Mouse (Mus musculus): ENCODE measurements at regions not wholly inside any gene's neighbourhood (a gene's known extent, or its start where the extent isn't known, plus 50 kb on each side); places are given as distances from the start of the nearest gene placed in this dataset.

DNA sequence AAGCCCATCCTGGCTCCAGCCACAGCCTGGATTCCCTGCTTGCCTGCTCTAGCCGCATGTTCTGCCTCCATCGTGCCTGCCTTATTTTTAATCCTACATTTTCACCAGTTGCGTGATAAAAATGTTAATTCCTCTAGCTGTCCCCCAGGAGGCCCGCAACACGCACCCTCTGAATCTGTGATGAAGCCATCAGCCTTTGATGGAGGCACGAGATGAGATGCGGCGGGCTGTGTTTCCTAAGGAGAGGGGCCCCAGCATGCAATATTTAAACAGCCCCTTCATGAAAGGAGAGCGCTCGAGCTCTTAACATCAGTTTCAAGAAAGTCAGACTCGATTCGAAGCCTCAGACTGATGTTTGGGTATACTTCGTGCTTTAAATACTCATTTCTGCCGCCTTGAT, 76.3 kb downstream of the Nptx2 start:
- DNase-seq (ENCODE audit: low read depth) = no peak

DNA sequence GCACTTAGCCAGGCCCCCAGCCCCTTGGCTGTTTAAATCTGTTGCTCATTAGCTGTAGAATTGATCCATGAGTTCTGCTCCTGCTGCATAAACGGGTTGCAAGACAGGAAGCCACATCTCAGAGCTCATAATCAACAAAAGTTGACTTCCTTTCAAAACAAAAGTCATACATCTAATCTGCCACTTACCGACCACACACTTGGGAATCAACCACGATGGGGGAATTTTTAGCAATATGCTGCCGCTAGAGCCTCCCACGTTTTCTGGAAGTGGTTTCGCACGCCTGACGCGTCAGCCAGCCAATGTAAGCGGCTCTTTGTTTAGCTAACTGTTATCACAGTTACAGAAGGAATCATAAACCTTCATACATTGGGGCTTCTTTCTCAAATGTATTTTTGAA, 77.7 kb downstream of the Nptx2 start:
- DNase-seq (ENCODE audit: low read depth) = no peak

DNA sequence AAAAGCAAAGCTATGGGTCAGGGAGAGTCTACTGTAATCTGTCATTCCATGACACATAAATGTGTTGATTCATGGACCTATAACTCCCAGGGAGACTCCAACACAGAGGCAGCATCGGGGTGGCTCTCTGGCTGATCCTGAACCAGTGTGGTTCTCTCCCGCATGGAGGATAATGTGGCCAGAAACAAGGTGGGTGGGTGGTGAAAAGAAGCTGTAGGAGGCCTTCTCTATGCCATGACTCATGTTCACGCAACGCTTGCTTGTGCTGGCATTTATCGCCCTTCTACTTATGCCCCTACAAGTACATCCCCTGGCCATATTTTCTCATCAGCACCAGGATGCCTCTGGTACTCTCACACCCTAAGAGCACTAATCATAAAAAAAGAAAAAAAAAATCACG, 86.6 kb downstream of the Nptx2 start:
- no peak for DNase-seq (ENCODE audit: low read depth)

DNA sequence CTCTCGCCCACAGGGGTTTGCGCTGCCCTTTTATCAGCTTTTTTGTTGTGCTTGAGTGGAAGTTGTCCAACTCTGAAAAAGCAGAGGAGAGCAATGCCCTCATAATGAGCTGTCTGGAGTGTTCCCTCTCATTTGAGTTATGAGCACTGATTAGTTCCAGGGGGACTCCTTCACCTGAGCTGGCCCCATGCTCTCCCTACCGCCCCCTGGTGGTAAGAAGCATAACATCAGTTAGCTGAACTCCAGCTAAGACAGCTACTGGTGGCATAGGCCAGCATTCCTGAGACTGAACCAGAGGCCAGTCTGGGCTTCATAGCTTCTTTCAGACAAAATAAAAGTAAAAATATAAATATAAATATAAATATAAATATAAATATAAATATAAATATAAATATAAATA, 92.9 kb downstream of the Nptx2 start:
- peak; percentile 1 for DNase-seq (ENCODE audit: low read depth)

DNA sequence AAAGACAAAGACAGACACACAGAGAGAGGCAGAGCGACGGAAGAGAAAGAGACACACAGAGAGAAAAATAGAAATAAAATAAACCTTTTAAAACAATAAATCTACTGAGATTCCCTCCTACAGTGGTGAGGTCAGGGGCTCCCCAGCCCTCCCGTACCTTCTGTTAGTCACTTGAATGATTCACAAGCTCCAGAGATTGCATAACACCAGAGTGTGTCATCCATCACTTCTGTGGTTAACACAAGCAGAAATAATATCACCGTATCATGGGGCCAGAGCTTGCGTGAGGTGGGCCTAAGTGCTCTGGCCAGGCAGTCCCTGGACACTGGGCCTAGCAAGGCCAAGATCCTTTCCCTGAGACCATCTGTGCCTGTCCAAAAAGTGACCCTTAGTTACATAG, 93.9 kb downstream of the Nptx2 start:
- no peak for DNase-seq (ENCODE audit: low read depth)

DNA sequence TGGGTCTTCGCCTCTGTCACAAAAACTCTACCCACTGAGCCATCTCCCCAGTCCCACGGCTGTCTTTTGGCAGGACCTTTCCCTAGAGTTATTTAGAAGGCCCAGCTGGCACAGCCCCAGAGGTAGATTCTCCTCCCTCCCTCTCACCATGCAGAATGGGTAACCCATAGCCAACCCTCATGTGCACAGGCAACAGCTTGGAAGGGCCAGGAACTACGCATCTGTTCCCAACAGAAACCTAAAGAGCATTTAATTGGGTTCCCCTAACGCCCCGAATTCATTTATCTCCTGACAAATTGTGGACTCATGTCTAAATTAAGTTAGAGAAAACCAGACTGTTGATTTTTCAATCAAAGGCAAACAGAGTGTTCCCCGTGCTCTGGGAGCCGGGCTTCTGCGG, 97.1 kb downstream of the Nptx2 start:
- DNase-seq (ENCODE audit: low read depth) = no peak

GRCm38 (mm10) chr5:144643438-144643837, 97.7 kb downstream of the Nptx2 start:
- DNase-seq (ENCODE audit: low read depth) = no peak

DNA sequence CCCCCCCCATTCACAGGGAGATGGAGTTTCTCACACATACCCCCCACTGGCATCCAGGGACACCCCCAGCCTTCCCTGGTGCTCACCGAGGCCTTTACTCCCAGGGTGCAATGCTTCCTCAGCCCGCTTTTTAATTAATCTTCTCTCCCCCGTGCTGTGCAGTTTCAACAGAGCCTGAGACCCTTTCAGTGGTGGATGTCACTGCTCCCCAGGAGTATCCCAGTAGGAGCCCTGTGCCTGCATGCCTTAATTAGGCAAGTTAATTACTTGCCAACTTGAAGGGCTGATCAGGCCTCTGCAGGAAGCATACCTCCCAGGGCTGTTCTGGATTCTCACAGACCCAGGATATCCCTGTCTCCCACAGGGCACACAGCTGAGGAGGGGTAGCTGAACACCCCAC, 99.7 kb downstream of the Nptx2 start:
- DNase-seq (ENCODE audit: low read depth) = no peak

DNA sequence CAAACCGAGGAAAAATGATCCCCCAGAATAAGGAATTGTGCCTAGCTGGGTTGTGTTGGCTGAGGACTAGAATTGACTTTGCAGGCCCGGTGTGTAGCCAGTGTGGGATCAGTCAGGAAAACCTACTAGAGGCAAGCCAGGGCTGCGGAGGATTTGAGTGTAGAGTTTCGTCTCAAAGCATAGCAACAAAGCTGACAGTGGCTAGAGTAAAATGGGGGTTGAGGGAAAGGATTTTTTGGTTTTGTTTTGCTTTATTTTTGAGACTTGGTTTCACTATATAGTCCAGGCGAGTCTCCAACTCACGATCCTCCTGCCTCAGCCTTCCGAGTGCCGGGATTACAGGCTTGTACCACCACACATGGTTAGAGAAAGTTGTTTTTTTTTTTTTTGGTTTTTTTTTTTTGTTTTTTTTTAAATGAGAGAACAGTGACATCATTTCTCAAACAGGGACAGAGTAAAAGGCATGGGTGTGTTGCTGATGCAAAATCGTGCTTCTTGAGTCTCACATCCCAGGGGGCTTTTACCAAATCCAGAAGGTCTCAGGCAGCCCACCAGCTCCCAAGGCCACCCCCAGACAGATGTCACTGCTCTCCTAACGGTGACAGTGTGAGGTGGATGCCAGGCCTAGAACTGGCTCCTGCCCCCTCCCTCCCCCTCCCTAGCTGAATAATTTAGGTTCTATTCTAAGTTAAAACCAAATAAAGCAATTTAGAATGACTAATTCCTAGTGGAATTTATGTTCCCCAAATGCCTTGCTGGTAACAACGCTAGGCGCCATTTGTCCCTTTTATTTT, 101.8 kb downstream of the Nptx2 start:
- DNase-seq (ENCODE audit: low read depth) = no peak

DNA sequence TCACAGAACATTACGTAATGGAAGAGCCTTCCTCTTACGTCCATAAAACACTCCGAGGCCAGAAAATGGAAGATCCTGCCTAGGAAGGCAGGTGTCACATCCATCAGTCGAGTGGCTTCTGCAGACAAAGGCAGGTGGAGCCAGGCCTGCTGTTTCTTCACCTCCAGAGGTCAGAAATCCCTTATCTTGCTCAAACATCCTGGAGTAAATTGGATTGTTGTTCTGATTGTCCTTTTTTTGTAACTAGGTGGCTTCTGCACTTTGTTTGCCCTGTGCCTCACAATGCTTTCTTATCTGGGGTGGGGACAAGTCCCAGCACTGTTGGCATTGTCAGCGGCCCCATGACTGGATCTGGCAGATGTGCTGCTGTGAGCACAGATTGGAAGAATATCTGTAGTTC, 106.5 kb downstream of the Nptx2 start:
- DNase-seq (ENCODE audit: low read depth) = no peak

GRCm38 (mm10) chr5:144662031-144662430, 99.6 kb downstream of the Tmem130 start:
- no peak for DNase-seq (ENCODE audit: low read depth)

DNA sequence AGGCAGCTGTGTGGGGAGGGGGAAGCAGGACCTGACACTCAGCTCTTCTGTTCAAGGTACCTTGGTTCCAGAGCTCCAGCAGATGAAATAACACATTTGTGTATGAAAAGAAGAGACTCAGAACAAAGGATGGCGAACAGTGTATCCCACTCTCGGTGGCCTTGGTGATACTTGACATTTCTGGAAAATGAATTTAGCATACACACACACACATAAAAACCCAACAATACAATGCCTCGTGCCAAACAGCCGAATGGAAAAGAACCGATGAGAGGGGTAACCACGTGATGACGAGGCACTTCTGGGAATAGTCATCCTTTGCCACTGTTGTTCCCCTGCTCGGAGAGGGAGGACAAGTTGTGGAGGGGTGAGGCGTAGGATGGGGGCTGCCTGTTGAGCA, 97.6 kb downstream of the Tmem130 start:
- DNase-seq (ENCODE audit: low read depth) = no peak

DNA sequence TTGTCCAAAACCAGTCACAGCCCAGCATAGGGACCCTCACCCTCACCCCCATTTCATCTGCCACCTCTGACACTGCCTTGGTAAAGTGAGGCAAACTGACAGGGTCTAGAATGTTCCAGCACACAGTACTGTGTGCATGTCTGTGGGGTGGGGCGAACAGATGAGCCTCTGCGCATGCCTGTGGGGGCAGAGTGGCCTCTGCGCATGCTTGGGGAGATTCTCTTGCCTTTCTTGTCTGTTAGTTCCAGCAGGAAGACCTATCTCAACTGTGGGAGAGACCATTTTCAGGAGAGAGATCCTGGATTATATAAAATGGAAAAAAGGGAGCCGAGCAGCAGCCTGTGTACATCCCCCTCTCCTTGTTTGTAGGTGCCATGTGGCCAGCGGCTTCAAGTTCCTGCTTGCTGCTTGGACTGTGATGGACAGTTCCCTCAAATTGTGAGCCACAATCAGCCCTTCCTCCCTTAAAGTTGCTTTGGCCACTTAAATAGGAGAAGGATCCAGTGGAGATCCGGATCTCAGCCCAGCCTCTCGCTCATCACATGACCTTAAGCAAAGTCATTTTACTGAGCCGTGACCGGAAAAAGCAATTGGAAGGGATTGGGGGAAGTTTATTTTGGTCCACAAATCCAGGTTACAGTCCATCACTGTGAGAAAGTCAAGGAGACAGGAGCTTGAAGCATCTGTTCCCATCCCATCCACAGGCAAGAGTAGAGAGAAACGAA, 96.9 kb downstream of the Tmem130 start:
- DNase-seq (ENCODE audit: low read depth) = no peak

GRCm38 (mm10) chr5:144668060-144668459, 93.6 kb downstream of the Tmem130 start:
- DNase-seq (ENCODE audit: low read depth) = no peak

DNA sequence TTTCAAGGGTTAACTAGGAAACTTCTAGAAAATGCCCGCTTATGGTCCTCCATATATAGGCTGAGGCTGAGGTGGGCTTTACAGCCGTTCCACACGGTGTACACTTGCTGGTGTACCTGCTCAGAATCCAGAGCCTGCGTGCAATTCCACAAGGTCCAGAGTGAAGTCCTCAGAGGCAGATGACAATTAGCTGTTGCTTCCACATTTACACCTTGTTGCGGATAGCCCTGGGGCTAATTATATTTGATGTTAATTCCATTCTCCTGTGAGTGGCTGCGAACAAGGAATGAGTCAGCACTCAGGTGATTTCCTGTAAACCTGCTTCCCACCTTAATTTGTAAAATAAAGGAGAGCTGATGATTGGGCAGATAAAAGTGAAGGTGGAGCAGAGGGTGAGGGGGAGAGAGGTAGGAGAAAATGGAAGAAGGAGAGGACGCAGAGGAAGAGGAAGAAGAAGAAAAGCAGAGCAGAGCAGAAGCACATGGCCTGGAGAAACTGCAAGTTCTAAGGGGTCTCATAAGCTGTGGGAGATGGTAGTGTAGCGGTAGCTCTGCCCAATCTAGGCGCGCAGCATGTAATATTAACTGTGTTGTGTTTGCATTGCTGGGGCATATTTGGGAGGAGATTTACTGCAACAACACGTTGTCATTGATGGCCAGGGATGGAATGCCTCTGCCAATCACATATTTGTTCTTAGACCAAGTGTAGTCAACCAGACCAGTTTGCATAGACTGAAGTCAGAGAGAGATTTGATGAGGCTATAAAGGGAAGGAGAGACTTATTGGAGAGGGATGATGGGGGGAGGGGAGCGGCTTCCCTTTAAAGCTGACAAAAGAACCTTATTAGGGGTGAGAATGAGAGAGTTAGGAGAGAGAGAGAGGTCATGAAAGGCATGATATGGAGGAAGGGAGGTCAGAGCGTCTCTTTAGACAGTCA, 82.5 kb downstream of the Tmem130 start:
- no peak for DNase-seq (ENCODE audit: low read depth)

GRCm38 (mm10) chr5:144684184-144684583, 77.4 kb downstream of the Tmem130 start:
- DNase-seq (ENCODE audit: low read depth) = no peak
